Mouse (Mus musculus): ENCODE measurements around the gene Sema6d.

Sema6d gene

DNA sequence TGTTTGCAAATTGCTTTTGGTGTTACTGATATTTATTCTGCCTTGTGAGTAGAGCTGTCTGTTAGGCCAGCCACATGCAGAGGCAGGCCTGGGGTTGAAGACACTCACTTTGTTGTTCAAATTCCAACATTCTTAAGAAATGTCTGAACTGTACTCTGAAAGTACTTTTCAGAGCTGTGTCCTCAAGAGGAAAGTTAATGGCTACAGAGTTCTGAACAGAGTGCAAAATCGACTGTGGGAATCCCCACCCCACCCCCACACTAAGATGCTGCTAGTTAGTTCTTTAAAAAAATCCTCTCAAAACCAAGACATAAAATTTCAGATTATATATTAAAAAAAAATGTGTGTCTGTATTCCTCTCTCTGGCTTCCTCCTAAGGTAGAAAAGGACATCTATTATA is 86.5 kb downstream of the Sema6d start:
- DNase-seq = no peak

DNA sequence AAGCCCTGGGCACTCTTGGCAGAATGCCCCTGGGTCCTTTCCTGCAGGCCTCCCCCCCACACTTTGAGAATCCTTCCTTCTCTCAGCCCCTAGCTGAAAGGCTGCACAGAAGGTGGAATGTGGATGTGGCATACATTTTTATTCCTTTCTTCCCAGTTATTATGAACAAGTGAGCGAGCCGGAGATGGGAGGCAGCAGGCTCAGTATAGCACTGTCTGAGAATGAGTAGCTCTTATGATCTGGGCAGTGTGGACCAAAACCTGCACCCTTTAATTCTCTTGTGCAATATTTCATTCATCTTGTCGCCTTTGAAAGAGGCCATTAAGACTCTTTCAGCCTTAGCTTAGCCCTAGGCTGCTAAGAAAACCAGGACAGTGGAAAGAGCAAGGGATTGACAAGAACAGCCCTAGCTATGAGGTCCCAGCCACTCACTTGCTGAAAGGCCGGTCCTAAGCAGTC is 87.0 kb downstream of the Sema6d start:
- no peak for DNase-seq

GRCm38 (mm10) chr2:124189271-124189670 is 99.5 kb downstream of the Sema6d start:
- DNase-seq = no peak

DNA sequence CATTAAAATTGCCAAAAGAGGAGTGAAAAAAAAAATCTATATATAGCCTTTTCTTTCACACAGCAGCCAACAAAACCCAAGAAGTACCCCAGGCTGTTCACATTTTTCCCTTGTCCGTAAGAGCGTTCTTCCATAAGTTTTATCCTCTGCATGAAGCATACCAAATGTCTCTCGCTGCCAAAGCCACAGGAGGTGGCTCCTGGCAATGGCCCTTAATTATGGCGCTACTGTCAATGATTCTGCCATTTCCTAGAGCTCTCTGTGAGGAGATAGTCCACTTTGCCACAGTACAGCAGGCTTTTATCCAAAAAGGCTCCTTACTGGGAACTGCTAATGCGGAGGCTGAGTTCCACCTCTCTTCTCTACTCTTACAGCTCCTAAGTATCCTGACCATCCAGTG is 104.3 kb downstream of the Sema6d start:
- DNase-seq = no peak

DNA sequence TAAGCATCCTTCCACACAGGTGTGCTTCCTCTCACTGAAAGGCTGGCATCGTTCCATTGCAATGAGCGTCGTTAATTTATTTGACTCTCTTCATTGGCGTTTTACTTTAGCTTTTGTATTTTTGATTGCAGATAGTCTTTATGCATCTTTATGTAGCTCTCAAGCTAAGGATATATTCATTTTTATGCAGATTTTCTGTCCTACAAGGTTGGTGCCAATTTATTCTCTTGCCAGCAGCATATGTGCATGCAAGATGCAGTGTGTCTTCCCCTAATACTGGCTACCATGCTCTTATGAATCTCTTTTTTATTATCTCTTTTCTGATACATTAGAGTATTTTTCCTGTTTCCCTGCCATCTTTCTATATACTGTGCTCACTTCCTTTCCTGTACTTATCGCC is 111.7 kb downstream of the Sema6d start:
- no peak for DNase-seq

GRCm38 (mm10) chr2:124202475-124202990 is 112.8 kb downstream of the Sema6d start:
- no peak for DNase-seq

DNA sequence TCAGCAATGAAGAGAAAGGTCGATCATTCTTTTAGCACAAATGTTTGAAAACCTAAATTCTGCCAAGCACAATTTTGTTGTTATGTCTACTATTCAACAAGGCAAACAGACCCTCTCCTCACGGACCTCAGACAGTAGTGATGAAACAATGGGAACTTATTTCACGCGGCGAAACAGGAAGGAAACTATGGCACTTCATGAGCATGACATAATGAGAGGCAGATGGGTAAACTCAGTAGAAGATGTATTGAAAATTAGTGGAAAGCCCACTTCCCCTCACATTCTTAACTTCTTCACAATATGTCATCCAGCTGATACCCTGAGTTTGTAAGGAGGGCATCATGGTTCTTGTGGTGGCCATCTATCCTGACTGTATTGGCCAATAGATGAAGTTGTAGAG is 116.0 kb downstream of the Sema6d start:
- DNase-seq = no peak

DNA sequence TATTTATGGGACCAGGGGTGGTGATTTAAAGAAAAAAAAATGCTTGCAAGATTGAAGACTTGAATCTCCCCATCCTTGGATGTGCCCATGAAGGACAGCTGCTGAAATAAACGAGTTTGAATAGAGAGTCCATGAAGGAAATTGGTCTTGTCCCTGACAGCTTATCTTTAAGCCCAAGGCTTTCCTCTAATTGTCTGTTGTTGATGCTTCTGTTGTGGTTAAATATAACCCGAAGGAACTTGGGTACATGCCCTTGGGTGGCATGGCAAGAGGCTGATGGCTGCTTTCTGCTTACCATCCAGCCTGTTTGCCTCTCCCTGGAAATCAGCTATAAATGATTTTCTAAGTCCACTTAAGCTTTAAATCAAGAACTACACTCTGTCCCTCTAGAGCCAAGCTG is 118.5 kb downstream of the Sema6d start:
- peak; percentile 24 to 46 for DNase-seq

- no peak for DNase-seq
Measured at GRCm38 (mm10) chr2:124223559-124223958, 133.8 kb downstream of the Sema6d start.

DNA sequence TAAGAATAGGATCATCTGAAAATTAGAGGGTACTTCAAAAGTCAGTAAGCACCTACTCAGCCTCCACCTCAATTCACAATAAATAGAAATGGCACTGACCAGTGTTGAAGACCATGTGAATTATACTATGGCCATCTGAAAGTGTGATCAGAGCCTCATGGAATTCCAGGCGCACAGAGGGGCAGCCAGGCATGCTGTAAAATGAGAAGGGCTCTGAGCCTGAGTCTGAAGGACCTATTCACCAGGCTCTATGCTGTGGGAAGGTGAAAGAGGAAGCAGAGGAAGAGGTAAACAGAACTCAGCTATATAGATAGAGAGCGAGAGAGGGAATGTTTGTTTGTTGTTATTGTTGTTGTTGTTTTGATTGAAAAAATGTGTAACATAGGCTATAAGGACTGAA is 134.6 kb downstream of the Sema6d start:
- DNase-seq = no peak

DNA sequence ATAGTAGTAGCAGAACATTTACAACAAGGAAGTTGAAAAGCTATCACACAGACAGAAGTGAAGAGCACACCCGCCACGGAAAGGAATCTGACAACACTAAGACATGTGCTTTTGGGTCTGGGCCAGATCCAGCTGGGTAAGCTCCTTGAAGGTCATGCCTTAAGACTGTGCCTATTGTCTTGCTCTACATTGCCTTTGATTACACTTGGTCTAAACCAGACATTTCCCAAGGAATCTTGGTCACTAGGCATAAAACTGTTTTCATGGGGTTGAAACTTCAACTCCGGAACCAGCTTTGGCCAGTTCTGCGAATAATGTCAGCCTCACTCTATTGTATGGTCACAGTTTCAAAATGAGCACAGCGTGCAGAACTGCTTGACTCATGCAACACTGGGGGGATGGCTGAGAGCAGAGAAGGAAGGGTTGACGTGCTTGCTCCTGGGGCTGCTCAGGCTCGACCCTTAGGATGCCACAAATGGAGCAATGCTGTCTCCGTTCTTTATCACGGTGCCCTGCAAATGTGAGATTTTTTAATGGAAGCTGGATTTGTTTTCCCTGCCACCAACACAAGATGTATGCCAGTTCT is 145.0 kb downstream of the Sema6d start:
- DNase-seq = peak; percentile 55

DNA sequence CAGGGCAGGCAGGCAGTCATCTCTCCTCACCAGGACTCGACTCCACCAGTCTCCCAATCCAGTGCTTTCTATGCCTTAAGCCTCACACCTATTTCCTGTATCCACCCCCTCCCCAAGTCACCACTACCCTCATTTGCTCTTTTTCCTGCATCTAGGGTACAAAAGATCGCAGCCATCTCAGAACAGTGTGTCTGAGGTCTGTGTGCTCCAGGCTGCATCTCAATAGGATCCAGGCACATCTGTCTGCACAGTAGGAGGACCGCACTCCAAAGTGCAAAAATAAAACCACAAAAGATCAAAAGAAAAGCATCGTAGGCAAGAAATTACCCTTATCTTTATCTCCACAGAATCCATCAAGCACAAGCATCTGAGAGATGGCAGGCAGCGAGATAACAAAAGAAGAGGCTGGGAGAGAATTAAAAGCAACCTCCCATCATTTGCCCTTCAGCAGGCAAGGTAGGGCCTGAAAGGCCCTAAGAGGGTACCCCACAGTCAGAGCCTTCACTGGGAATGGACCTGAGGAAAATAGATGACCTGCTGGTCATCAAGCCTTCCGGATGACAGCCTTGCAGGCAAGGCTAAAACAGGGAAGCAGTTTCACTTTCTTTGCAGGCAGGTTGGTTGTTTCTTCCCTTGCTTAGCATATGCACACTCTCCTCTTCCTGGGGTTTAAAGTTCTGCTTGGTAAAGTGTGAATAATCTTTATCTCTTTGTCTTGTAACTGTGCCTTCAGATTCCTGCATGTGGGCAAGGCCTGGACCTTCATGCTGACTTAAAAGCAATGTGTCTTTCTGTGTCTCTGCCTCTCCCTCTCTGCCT is 145.7 kb downstream of the Sema6d start:
- no peak for DNase-seq

DNA sequence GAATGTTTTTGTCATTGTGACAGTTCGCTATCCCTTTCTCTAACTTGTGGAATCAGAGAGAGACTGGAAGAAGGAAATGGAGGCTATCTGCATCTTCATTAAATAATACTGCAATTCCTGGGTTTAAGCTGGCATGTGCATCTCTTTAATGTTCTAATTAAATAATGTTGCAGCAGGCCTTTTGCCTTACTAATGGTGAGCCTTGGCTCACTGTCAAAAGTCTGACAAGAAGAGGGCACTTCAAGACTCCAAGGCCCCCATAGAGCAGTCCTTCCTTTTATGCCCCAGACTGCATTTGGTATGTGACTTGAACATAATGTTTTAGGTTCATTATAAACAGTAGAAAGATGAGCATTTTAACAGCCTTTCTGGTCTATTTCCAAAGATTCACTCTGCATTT is 147.1 kb downstream of the Sema6d start:
- DNase-seq = no peak

GRCm38 (mm10) chr2:124243608-124244007 is 153.8 kb downstream of the Sema6d start:
- DNase-seq = no peak

- DNase-seq = peak; percentile 56 to 72
Measured at GRCm38 (mm10) chr2:124244543-124245245, 154.9 kb downstream of the Sema6d start.

DNA sequence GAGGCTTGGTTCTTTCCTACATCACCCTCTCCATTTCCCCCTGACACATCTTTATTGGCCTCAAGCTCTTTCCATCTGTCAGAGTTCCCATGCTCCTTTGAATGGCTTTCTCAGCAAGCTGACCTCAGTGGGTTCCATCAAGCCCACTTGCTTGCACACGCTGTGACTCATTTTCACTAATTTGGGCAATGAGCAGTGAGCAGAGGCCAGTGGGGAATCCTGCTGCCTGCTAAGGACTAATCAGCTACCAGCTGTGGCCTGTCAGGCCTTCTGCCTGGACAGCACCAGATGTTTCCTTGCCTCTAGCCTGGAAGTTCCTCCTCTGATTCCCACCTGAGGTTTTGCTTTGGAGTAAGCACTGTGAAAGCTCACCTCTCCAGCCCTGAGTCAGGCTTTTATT is 168.3 kb downstream of the Sema6d start:
- peak in 1 of 2 experiments; percentile 27 for DNase-seq

- DNase-seq = no peak
Measured at GRCm38 (mm10) chr2:124264309-124264708, 174.5 kb downstream of the Sema6d start.

DNA sequence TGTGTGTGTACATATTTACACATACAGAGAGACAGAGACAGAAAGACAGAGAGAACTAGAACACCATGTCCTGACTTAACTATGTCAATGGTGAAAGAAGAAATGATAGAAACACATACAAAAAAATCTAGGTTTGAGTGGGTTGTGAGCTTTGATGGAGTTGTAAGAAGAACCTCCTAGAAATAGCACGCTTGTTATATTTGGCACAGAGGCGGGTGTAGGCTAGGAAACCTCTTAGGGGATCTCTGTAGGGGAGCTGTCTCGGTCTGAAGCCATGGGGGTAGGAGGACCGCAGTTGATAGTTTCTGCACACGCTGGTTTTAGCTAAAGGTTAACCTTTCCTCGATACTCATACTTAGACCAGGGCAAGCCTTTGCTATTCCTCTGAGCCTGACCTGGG is 181.4 kb downstream of the Sema6d start:
- no peak for DNase-seq

DNA sequence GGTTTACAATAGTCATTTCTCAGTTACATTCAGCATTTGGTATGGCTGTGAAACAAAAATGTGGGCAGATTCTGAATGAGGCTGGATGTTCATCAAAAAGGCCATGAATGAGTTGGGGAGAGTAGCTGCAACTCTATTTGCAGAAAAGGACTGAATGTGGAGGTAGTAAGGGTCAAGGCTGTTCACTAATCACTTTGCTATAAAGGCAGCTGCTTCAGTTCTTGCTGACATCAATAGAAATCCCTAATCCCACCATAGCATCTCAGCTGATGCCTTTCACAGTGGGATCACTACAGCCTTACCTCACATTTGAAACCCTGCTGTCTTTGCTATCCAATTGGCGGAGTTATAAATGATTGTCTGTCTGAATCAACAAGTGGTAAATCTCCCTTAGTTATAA is 187.7 kb downstream of the Sema6d start:
- DNase-seq = no peak

DNA sequence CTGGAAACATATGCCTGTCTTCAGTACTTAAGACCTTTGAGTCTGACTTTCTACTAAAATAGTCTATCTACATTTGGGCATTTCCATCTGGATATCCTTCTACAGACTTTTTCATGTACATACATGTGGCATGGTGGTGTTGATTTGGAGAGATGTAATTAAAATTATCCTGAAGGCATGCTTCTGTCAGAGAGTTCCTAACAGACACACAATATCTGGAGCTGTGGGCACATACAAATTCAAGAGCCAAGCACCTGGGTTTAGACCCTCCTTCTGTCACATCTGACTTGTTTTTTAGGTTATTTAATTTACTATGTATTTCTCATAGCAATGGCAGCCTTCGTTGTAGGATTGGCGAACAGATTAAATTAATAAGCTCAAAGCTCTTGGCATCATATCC is 195.3 kb downstream of the Sema6d start:
- DNase-seq = no peak

DNA sequence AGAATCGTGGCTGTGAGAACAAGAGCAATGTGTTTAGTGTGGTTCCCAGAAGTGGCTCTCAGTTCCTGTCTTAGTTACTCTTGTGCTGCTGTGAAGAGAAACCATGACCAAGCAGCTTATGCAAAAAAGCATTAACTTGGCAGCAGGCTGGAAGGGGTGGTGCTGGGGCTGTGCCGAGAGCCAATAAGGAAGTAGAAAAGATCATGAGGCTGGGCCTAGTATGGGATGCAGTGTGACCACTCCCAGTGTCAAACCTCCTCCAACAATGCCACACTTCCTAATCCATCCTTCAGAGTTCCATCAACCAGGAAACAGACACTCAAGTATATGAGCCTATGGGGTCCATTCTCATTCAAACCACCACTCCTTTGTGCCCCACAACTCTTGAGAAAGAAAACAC is 199.6 kb downstream of the Sema6d start:
- DNase-seq = no peak

DNA sequence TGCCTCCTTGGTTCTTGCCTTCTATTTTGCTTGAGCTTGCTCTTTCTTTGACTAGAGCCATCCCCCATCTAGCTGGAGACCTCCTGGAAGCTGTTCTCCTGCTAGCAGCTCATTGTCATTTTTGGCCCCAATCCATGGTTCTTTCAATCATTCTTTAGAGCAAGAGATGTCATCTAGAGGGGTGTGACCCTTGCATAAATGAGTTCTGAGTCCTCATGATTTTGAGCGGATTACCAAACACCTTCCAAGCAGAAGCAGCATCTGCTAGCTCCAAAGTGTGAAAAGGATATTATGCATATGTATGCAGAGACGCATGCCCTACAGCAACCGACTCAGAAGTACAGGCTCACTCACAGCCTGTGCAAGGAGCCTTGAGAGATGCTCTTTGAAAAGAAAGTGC is 201.4 kb downstream of the Sema6d start:
- DNase-seq = no peak

DNA sequence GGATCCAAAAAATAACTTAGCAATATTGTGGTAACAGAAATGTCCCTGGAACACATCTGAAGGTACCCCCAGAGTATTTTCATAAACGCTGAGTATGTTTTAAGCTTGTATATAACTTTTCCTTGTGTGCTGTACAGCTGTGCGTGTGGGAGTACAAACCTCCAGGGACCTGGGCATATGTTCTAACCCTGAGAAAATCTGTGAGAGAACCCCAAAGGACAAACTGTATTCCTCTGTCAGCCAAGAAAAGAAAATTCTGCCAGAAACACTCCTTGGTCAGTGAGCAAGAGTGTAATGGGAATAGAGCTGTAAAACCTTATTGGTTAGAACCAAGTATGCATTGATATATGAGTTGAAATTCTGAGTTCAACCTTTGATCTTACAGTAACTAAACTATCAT is 203.8 kb downstream of the Sema6d start:
- no peak for DNase-seq

- DNase-seq = peak; percentile 11 to 33
Measured at GRCm38 (mm10) chr2:124298351-124298750, 208.6 kb downstream of the Sema6d start.
